Mouse (Mus musculus): Measurements from ENCODE around the gene Psmd14.

DNA sequence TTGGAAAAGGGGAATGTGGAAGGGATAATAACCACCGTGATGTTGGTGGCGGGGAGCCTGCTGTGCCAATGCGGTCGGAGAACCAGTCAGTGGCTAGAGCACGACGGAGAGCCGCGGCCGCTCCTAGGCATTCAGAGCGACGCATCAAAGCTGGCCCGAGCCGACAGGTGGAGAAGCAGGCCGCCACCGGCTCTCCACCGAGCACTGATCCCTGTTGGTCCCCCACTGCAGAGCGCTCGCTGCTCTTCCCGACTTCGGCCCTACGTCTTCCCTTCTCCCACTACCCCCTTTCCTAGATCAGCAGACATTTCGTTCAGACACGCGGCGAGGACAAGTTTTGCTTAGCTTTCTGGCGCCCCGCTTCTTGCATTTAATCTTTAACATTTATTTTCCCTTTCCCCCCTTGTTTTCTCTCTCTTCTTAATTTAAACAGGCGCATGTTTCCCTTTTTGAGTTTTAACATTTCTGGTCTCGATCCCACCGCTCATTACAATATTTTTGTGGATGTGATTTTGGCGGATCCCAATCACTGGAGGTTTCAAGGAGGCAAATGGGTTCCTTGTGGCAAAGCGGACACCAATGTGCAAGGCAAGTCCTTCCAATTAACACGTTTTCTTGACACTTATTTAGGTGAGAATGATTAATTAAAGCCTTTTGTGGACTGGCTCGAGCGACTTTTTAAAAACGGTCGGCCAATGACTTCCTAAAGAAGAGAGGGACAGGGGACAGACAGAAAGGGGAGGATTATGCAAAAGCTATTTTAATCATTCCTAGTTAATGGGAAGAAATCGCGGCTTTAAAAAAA lies 94.2 kb downstream of the Psmd14 start:
- TF ChIP-seq TAL1 (conservative IDR thresholded peaks at IDR 0.05; ENCODE audit: low read depth, low read length) (no peak), CTCF (IDR thresholded peaks at IDR 0.05; ENCODE audit: low read depth, low read length) (no peak), GATA1 (IDR thresholded peaks at IDR 0.05; ENCODE audit: borderline replicate concordance, low read length) (no peak), POLR2AphosphoS5 (IDR thresholded peaks at IDR 0.05; ENCODE audit: insufficient replicate concordance, low read depth, low read length) (no peak), GATA2 (IDR thresholded peaks at IDR 0.05; ENCODE audit: borderline replicate concordance, low read depth, low read length) (no peak)
